Mouse (Mus musculus): ENCODE measurements around the gene Fem1a. TPM values are rescaled to one million over a fixed set of nuclear protein-coding genes. Genes with fewer than 3 reads are reported as not detected.
"Not testable (repeated sequence)": the region's sequence is repeated elsewhere in the genome, so short reads cannot be mapped to it uniquely, and the experiment has no call there.

Gene Fem1a
- polyA plus RNA-seq, 1 experiment from 2014 or later = 25.6 TPM

GRCm38 (mm10) chr17:56241541-56242401 is 14.8 kb upstream of the Fem1a start:
- Histone ChIP-seq H3K4me1 (ENCODE audit: control insufficient read depth, insufficient read depth, low read length) (no peaks in the 10 kb centered on the region), H3K9me3 (replicated peaks; ENCODE audit: control insufficient read depth, low read length) (no peaks in the 10 kb centered on the region), H3K4me3 (ENCODE audit: low read length) (no peak overlapping the region), H3K27ac (ENCODE audit: low read length) (no peak overlapping the region), H3K4me2 (ENCODE audit: low read depth, low read length) (no peak overlapping the region), H3K36me3 (ENCODE audit: control insufficient read depth, insufficient read depth) (no peaks in the 10 kb centered on the region), H3K9ac (ENCODE audit: low read length) (no peak overlapping the region), H3K27me3 (ENCODE audit: control insufficient read depth, insufficient read depth, low read length) (peaks cover 12% of the 10 kb centered on the region)
- peak; percentile 83 for ATAC-seq (replicated peaks; ENCODE audit: extremely low read depth, insufficient read depth, low FRiP score)
- WGBS = 1% methylated on average over 33 of the region's 33 CpGs

GRCm38 (mm10) chr17:56245608-56246007 is 11.0 kb upstream of the Fem1a start:
- Histone ChIP-seq H3K9me3 (replicated peaks; ENCODE audit: control insufficient read depth, low read length) (no peaks in the 10 kb centered on the region), H3K9ac (ENCODE audit: low read length) (no peak overlapping the region), H3K36me3 (ENCODE audit: control insufficient read depth, insufficient read depth) (no peaks in the 10 kb centered on the region), H3K4me2 (ENCODE audit: low read depth, low read length) (no peak overlapping the region), H3K4me1 (ENCODE audit: control insufficient read depth, insufficient read depth, low read length) (no peaks in the 10 kb centered on the region), H3K4me3 (ENCODE audit: low read length) (no peak overlapping the region), H3K27ac (ENCODE audit: low read length) (no peak overlapping the region), H3K27me3 (ENCODE audit: control insufficient read depth, insufficient read depth, low read length) (peaks cover 12% of the 10 kb centered on the region)
- no peak for ATAC-seq (replicated peaks; ENCODE audit: extremely low read depth, insufficient read depth, low FRiP score)
- 65% methylated on average over 7 of the region's 7 CpGs for WGBS

DNA sequence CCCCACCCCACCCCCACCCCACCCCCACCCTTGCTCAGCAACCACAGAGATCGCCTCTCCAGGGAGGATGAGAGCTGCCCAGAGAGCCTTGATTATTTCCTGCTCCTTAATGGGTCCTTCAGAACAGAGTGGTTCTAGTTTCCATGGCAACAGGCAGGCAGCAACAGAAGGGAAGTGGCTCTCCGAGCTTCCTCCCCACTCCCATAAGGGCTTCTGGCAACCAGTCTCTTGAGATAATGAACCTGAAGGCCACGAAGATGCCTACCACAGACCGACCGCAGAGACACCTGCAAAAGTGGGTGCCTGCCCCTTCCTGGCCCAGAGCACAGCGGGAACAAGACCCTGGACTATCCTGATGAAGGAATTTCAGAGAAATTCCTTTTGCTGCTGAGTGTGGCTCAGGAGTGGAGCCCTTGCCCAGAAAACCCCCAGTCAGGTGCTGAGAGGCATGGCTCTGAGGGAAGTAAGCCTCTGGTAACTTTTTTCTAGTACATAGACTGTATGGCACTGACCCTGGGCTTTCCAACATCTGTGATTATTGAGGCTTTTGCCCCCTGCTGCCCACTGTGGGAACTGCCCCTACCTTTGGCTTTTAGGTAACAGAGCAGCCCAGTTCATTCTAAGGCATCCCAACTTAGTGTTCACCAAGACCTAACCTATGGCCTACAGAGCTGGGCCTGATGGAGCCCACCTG is 5.3 kb upstream of the Fem1a start:
- ATAC-seq (replicated peaks; ENCODE audit: extremely low read depth, insufficient read depth, low FRiP score) = no peak
- no peaks in the 10 kb centered on the region for H3K36me3 ChIP-seq (ENCODE audit: control insufficient read depth, insufficient read depth)
- H3K9me3 ChIP-seq (replicated peaks; ENCODE audit: control insufficient read depth, low read length) = no peaks in the 10 kb centered on the region
- no peak overlapping the region for H3K9ac ChIP-seq (ENCODE audit: low read length)
- H3K4me2 ChIP-seq (ENCODE audit: low read depth, low read length) = no peak overlapping the region
- H3K4me1 ChIP-seq (ENCODE audit: control insufficient read depth, insufficient read depth, low read length) = 0 out of 2 replicates have a peak, but pooled peaks cover 4% of the 10 kb centered on the region
- H3K27me3 ChIP-seq (ENCODE audit: control insufficient read depth, insufficient read depth, low read length) = no peaks in the 10 kb centered on the region
- 24% methylated on average over 6 of the region's 6 CpGs for WGBS
- no peak overlapping the region for H3K27ac ChIP-seq (ENCODE audit: low read length)
- H3K4me3 ChIP-seq (ENCODE audit: low read length) = no peak overlapping the region

GRCm38 (mm10) chr17:56254695-56255094 is 1.9 kb upstream of the Fem1a start:
- ATAC-seq (replicated peaks; ENCODE audit: extremely low read depth, insufficient read depth, low FRiP score) = no peak
- H3K27me3 ChIP-seq (ENCODE audit: control insufficient read depth, insufficient read depth, low read length) = no peaks in the 10 kb centered on the region
- H3K4me3 ChIP-seq (ENCODE audit: low read length) = no peak overlapping the region
- no peak overlapping the region for H3K4me2 ChIP-seq (ENCODE audit: low read depth, low read length)
- H3K27ac ChIP-seq (ENCODE audit: low read length) = no peak overlapping the region
- H3K4me1 ChIP-seq (ENCODE audit: control insufficient read depth, insufficient read depth, low read length) = peaks cover 27% of the 10 kb centered on the region
- 70% methylated on average over 4 of the region's 4 CpGs for WGBS
- H3K9ac ChIP-seq (ENCODE audit: low read length) = no peak overlapping the region
- H3K9me3 ChIP-seq (replicated peaks; ENCODE audit: control insufficient read depth, low read length) = no peaks in the 10 kb centered on the region
- H3K36me3 ChIP-seq (ENCODE audit: control insufficient read depth, insufficient read depth) = peaks cover 9% of the 10 kb centered on the region

GRCm38 (mm10) chr17:56255429-56255828 is 1.2 kb upstream of the Fem1a start:
- peaks cover 16% of the 10 kb centered on the region for H3K36me3 ChIP-seq (ENCODE audit: control insufficient read depth, insufficient read depth)
- no peak for ATAC-seq (replicated peaks; ENCODE audit: extremely low read depth, insufficient read depth, low FRiP score)
- H3K4me1 ChIP-seq (ENCODE audit: control insufficient read depth, insufficient read depth, low read length) = peaks cover 34% of the 10 kb centered on the region
- H3K4me2 ChIP-seq (ENCODE audit: low read depth, low read length) = peak overlapping the region; percentile 91
- no peaks in the 10 kb centered on the region for H3K9me3 ChIP-seq (replicated peaks; ENCODE audit: control insufficient read depth, low read length)
- peak overlapping the region; percentile 21 for H3K4me3 ChIP-seq (ENCODE audit: low read length)
- H3K27ac ChIP-seq (ENCODE audit: low read length) = peak overlapping the region; percentile 99
- WGBS = 20% methylated on average over 9 of the region's 9 CpGs
- no peak overlapping the region for H3K9ac ChIP-seq (ENCODE audit: low read length)
- no peaks in the 10 kb centered on the region for H3K27me3 ChIP-seq (ENCODE audit: control insufficient read depth, insufficient read depth, low read length)

GRCm38 (mm10) chr17:56255863-56256238 is 759 bp upstream of the Fem1a start:
- peak; percentile 92 for ATAC-seq (replicated peaks; ENCODE audit: extremely low read depth, insufficient read depth, low FRiP score)
- Histone ChIP-seq H3K27me3 (ENCODE audit: control insufficient read depth, insufficient read depth, low read length) (no peaks in the 10 kb centered on the region), H3K4me3 (ENCODE audit: low read length) (peak overlapping the region; percentile 73), H3K9ac (ENCODE audit: low read length) (peak overlapping the region; percentile 82), H3K4me1 (ENCODE audit: control insufficient read depth, insufficient read depth, low read length) (peaks cover 38% of the 10 kb centered on the region), H3K9me3 (replicated peaks; ENCODE audit: control insufficient read depth, low read length) (no peaks in the 10 kb centered on the region), H3K27ac (ENCODE audit: low read length) (peak overlapping the region; percentile 99), H3K4me2 (ENCODE audit: low read depth, low read length) (peak overlapping the region; percentile 91), H3K36me3 (ENCODE audit: control insufficient read depth, insufficient read depth) (peaks cover 19% of the 10 kb centered on the region)
- WGBS = under 1% methylated on average over 32 of the region's 32 CpGs

DNA sequence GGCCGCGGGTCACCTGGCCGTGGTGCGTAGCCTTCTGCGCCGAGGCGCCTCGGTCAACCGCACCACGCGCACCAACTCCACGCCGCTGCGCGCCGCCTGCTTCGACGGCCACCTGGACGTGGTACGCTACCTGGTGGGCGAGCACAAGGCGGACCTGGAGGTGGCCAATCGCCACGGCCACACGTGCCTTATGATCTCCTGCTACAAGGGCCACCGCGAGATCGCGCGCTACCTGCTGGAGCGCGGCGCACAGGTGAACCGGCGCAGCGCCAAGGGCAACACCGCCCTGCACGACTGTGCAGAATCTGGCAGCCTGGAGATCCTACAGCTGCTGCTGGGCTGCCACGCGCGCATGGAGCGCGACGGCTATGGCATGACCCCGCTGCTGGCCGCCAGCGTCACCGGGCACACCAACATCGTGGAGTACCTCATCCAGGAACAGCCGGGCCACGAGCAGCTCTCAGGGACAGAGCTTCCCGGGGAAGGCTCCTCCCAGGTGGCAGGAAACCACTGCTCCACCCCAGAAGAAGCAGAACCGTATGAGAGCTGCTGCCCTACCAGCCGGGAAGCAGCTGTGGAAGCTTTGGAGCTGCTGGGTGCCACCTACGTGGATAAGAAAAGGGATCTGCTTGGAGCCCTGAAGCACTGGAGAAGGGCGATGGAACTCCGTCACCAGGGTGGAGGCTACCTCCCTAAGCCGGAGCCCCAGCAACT is 728 bp downstream of the Fem1a start:
- no peaks in the 10 kb centered on the region for H3K9me3 ChIP-seq (replicated peaks; ENCODE audit: control insufficient read depth, low read length)
- no peaks in the 10 kb centered on the region for H3K27me3 ChIP-seq (ENCODE audit: control insufficient read depth, insufficient read depth, low read length)
- 5% methylated on average over 57 of the region's 58 CpGs for WGBS
- peaks cover 52% of the 10 kb centered on the region for H3K4me1 ChIP-seq (ENCODE audit: control insufficient read depth, insufficient read depth, low read length)
- H3K36me3 ChIP-seq (ENCODE audit: control insufficient read depth, insufficient read depth) = peaks cover 22% of the 10 kb centered on the region
- peak overlapping the region; percentile 95 for H3K4me2 ChIP-seq (ENCODE audit: low read depth, low read length)
- H3K27ac ChIP-seq (ENCODE audit: low read length) = peak overlapping the region; percentile 92
- ATAC-seq (replicated peaks; ENCODE audit: extremely low read depth, insufficient read depth, low FRiP score) = no peak
- H3K9ac ChIP-seq (ENCODE audit: low read length) = peak overlapping the region; percentile 85
- peak overlapping the region; percentile 76 for H3K4me3 ChIP-seq (ENCODE audit: low read length)

DNA sequence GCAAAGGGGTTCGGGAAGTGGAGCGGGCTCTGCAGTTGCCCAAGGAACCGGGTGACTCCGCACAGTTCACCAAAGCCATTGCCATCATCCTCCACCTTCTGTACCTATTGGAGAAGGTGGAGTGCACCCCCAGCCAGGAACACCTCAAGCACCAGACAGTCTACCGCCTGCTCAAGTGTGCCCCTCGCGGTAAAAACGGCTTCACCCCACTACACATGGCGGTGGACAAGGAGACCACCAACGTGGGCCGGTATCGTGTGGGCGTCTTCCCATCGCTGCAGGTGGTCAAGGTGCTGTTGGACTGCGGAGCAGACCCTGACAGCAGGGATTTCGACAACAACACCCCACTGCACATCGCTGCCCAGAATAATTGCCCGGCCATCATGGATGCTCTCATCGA is 1.7 kb downstream of the Fem1a start:
- H3K4me2 ChIP-seq (ENCODE audit: low read depth, low read length) = peak overlapping the region; percentile 95
- H3K4me3 ChIP-seq (ENCODE audit: low read length) = peak overlapping the region; percentile 76
- WGBS = 89% methylated on average over 19 of the region's 19 CpGs
- peaks cover 61% of the 10 kb centered on the region for H3K4me1 ChIP-seq (ENCODE audit: control insufficient read depth, insufficient read depth, low read length)
- H3K27me3 ChIP-seq (ENCODE audit: control insufficient read depth, insufficient read depth, low read length); H3K9me3 ChIP-seq (replicated peaks; ENCODE audit: control insufficient read depth, low read length); H3K27ac ChIP-seq (ENCODE audit: low read length); ATAC-seq (replicated peaks; ENCODE audit: extremely low read depth, insufficient read depth, low FRiP score); H3K9ac ChIP-seq (ENCODE audit: low read length): not testable (repeated sequence)
- peaks cover 22% of the 10 kb centered on the region for H3K36me3 ChIP-seq (ENCODE audit: control insufficient read depth, insufficient read depth)

Data from heart, embryonic 16.5 days (tissue).